Mouse (Mus musculus): ENCODE data around the gene Tom1. TPM values are rescaled to one million over a fixed set of nuclear protein-coding genes. Genes with fewer than 3 reads are reported as not detected.

Tom1 gene
- total RNA-seq (2015; ENCODE audit: low replicate concordance) = 11.7 and 14.8 TPM in 2 replicates
- 8.1 and 19.8 TPM in 2 replicates for total RNA-seq (2017; ENCODE audit: low replicate concordance)

DNA sequence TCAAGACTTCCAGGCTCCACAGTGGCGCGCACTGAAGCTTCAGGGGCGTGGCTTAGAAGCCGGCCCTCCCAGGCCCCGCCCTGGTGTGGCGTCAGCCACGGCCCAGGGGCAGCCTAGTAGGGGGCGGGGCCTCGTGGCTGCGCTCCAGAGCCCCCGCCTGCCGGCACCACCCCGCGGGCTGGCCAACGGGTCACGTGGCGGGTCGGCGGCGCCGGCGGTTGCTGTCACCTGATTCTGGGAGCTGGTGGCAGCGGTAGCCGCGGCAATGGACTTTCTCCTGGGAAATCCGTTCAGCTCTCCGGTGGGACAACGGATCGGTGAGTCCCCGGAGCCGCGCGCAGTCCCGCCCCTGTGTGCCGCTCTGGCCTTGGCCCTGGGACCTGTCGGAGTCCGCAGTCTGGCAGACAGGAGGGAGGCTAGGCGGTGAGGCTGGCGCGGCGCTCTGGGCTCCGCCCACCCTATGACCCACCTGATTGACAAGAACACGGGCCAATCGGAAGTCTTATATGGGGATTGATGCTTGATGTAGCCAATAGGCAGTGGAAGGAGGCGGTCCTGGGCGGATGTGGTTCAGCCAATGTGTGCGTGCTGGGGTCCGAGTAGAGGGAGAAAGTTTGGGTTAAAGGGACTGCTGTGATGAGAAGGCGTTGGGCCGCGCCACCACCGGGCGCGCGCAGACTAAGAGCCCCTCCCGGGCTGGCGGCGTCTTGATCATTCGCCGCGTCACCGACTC is at the start of gene Tom1:
Tom1 (plus strand) TSS at position 195 of the 733 bp plus-strand sequence.
- ATAC-seq (replicated peaks; ENCODE audit: low FRiP score, poor library complexity, severe bottlenecking) = peak; percentile 92

DNA sequence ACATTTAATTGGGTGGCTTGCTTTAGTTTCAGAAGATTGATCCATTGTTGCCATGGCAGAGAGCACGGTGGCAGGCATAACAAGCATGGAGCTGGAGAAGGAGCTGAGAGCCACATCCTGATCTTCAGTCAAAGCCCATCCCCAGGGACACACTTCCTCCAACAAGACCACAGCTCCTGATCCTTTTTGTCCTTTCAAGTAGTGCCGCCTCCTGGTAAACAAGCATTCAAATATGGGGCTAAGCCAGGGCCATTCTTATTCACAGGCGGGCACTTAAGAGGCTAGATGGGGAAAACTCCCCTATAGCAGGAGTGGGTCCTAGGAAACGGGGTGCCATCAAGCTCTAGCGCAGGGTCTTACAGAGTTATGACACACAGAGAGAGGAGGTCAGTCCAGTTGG is 46.1 kb upstream of the Tom1 start:
- ATAC-seq (replicated peaks; ENCODE audit: low FRiP score, poor library complexity, severe bottlenecking) = no peak

DNA sequence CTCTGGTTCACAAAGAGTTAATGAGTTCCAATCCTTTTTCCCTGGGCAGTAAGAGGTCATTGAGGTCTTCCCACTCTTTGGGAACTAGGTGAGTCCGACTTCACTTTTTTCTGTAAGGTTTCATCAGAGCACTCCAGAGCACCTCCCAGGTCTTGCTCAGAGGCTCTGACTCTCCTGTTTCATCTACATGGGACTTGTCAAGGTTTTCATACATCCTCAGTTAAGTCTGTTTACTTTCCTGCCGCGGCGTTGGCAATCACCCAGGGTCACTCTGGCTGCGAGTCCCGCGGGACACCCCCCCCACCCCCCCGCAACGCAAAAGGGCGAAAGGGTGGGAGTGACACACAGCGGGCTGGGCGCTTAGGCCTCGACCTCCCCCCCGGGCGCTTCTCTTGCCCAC is 43.5 kb upstream of the Tom1 start:
- no peak for ATAC-seq (replicated peaks; ENCODE audit: low FRiP score, poor library complexity, severe bottlenecking)

DNA sequence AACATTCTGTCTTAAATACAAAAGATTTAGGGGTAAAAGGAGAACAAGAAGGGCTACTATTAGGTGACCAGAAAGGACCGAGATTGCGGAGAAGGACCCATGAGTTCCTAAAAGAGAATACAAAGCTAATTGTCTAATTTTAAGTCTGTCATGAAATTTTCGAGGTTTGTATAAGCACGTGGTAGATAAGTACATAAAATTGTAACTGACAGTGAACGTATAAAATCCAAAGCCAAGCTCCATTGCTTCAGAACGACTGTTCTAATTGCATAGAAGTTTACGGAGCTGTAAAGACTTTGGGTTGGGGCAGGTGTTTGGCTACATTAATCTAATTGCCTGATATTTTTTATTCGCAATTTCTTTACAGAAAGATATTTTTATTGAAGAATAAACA is 40.4 kb upstream of the Tom1 start, which contains the start of gene Hmgxb4:
Hmgxb4 (plus strand) TSS at position 276 of the 394 bp plus-strand sequence.
- peak; percentile 20; the same call in 1 of the 2 replicates for ATAC-seq (replicated peaks; ENCODE audit: low FRiP score, poor library complexity, severe bottlenecking)

DNA sequence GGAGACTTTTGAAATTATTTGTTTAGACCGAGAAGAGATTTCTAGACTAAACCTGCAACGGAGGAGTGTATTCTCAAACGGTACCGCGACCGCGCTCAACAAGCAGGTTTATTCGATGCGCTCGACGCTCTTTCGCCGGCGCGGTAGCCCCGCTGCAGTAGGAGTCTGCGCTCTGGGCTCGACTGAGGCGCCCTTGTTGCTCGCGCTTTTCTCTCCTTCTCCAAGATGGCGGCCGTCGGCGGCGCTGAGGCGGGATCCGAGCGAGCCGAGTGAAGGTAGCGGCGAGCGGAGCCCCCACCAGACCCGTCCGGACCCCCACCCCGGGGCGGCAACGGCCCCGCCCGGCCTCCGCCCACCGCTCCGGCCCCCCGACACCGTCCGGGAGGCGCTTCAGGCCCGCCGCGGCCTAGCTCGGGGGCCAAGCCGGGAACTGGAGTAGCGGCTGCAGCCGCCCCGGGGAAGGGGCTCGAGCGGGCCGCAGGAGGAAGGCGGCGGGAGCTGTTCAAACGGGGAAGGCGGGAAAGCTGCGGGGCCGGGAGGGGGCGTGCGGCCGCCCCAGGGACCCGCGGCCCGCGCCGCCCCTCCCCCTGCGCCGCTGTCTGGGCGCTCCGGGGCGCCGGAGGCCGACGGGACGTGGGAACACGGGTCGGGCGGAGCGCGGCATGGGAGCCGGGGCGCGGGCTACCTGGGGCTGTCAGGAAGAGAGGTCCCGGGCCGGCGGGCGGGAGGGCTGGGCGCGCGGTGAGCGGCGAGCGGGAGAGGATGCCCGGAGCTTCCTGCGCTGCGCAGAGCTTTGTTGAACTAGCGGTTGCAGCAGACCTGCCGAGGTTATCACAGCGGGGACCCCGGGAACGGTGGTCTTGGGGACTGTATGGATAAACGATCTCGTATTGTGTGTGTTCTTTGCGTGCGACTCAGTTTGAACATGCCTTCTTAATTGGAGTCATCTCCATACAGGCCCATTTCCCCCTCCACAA is 39.7 kb upstream of the Tom1 start:
- ATAC-seq (replicated peaks; ENCODE audit: low FRiP score, poor library complexity, severe bottlenecking) = peak; percentile 98

DNA sequence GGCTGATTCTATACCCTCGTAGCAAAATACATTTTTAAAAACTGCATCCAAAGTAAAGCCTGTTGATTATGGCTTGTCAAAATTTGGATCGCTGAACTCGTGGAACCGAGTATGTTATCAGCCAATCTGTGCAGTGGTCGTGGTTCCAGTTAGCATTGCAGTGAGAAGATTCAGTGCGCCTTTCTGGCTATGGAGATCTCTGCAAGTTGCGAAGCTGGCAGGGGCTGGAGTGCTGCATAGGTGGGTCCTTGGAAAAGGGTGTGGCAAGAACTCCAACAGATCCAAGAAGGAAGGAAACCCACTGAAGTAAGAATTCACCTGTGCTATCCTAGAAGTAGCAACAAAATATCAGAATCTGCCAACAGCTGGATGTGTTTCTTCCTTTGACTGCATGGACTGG is 39.0 kb upstream of the Tom1 start:
- no peak for ATAC-seq (replicated peaks; ENCODE audit: low FRiP score, poor library complexity, severe bottlenecking)

DNA sequence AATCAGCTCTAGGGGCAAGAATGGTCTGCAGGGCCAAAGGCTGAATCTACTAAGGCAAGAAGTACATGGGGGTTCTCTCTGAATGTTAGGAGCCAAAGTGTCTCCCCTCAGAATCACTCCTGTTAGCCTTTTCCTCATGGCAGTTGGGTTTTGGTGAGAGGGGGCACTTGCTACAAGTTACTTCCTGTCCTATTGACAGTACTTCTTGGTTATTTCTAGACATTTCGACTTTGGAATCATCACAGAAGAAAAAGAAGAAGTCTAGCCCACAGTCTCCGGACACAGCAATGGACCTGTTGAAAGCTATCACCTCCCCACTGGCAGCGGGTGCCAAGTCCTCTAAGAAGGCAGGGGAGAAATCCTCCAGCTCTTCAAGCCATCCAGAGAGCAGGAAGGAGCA is 33.1 kb upstream of the Tom1 start:
- ATAC-seq (replicated peaks; ENCODE audit: low FRiP score, poor library complexity, severe bottlenecking) = no peak

DNA sequence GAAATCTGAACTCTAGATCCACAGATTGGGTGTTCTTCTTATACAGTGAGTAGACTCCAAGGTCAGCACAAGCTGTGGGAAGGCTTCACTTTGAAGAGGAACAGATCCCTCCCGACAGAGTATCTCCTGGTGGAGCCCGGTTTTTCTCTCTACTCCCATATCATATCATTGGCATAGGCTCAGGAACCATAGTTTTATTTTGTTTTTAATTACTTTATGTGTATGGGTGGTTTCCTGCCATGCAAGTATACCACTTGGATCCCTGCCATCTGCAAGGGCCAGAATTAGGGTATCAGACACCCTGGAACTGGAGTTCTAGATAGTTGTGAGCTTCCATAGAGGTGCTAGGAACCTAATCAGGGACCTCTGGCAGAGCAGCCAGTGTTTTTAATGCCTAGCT is 24.7 kb upstream of the Tom1 start:
- no peak for ATAC-seq (replicated peaks; ENCODE audit: low FRiP score, poor library complexity, severe bottlenecking)

DNA sequence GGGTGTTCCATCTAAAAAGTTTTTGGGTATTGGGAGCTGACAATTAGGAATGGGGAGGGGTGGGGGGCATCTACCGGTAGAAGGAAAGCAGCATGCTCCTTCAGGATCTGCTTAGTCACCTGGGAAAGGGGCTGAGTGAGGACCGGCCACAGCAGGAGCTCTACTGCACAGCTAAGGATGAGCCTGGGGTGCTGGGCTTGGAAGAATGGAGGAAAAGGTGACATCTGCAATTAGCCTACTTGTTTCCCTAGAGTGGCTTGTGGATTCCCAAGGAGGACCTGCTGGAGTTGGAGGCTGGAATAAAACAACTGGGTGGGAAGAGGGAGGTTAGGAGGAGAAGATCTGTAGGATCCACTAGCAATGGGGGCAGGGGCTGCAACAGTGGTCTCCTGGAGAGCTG is 19.9 kb upstream of the Tom1 start:
- ATAC-seq (replicated peaks; ENCODE audit: low FRiP score, poor library complexity, severe bottlenecking) = no peak

DNA sequence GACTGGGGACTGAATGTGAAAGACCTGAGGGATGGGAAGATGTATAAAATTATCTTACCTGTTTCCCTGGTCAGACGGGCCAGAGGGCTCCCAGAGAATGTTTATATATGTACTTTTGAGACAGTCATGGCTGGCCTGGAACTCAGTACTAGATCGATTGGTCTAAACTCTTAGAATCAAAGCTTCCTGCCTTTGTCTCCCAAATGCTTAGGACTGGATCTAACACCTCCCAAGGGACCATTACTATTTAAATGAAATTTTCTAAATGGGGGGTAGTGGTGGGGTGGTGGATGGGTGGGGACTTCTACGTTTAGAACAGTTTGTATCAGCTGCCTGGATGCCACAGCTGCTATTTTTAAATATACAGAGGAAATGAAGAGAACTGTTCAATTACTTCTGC is 19.5 kb upstream of the Tom1 start:
- no peak for ATAC-seq (replicated peaks; ENCODE audit: low FRiP score, poor library complexity, severe bottlenecking)

DNA sequence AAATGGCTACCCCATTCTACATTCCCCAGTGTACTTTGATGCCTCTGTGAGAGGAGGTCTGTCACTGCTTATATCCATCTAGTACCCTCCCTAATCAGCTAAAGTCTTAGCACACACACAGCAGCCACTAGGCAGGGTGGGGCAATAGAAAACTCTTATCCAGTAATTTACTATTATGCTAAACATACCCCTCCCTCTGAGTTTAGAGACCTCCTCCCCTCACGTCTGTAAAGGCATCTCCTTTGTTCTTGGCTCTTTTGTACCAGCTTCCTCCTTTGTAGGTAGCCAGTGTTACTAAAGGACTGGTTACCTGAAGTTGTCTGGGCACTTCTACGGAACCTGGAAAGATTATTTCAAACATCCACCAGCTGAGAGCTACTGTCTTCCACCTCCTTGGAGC is 17.5 kb upstream of the Tom1 start:
- no peak for ATAC-seq (replicated peaks; ENCODE audit: low FRiP score, poor library complexity, severe bottlenecking)

DNA sequence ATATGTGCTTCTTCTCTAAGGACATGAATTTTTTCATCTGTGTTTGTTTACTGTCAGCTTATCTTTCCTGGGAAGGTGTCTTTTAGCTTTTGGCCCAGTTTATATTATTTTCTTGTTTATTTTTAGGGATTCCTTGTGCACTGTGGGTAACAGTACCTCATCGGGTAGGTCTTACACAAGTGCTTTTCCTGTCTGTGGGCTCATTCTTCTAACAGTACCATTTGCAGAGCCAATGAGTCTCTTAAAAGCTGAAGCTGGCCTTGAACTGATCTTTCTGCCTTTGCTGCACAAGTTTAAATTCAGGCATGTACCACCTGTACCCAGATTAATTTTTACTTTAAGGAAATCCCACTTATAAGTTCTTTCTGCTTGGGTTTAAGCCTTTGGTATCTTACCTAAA is 17.1 kb upstream of the Tom1 start:
- ATAC-seq (replicated peaks; ENCODE audit: low FRiP score, poor library complexity, severe bottlenecking) = no peak

DNA sequence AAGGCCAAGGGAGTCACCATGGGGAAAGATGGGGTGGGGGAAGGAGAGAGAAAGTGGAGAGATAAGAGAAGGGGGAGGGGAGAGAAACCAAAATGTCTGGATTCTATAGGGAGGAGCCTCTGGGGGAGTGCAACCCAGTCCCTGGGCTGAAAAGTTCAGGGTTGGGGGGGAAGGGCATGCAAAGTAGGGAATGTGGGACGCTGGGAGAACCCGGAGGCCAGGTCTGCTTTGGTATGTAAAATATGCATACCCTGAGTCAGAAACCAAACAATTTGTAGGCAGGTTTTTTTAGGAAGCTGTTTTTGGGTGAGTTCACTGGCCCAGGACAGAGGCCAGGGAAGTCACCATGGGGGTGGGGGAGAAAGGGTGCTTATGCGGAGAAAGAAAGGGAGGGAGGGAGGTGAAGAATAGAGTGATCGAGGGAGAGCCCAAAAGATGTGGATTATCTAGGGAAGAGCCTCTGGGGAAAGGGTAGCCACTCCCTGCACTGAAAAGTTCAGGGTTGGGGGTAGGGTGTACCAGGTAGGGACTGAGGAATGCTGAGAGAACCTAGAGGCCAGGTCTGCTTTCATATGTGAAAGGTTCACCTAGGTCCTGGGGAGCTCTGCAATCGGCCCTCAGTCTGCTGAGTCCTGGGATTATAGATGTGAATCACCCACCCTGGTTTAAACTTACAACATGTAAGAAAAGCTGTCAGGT is 15.1 kb upstream of the Tom1 start:
- ATAC-seq (replicated peaks; ENCODE audit: low FRiP score, poor library complexity, severe bottlenecking) = no peak

DNA sequence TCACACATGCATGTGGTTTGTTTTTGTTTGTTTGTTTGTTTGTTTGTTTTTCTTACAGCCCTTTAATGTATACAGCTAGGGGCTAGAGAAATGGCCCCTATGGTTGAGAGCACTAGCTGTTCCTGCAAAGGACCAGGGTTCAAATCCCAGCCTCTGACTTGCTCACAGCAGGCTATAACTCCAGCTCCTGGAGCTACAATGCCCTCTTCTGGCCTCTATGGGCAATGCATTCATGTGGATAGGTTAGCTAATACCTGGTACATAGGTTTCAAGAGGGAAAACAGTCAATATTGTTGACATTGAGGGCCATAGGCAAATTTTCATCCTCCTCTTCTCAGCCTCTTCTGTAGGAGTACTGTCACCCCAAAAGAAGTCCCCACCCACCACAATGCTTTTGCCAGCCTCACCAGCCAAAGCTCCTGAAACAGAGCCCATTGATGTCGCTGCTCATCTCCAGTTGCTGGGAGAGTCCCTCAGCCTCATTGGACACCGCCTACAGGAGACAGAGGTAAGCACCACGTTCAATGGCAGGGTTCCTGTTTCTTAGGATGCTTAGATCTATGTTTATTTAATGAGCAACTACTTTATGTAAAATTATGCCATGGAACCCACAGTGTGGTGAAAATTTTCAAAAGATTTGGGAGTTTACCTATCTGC is 9.7 kb upstream of the Tom1 start:
- peak; percentile 81 for ATAC-seq (replicated peaks; ENCODE audit: low FRiP score, poor library complexity, severe bottlenecking)

DNA sequence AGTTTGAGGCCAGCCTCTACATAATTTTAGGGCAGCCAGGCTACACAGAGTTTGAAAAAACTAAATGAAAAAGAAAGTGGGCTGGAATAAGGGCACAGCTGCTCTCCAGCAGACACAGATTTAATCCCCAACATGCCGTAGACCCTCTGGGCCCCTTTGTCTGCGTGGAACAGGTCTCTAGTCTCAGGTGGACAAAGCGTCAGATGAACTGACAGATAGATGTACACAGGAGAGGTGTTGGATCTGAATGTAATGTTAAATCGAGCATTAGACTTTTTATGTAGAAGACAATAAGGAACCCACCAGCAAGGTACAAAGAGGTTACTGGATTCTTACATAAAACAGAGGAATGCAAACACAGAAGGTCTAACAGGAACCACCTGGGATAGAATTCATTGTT is 7.7 kb upstream of the Tom1 start:
- no peak for ATAC-seq (replicated peaks; ENCODE audit: low FRiP score, poor library complexity, severe bottlenecking)

DNA sequence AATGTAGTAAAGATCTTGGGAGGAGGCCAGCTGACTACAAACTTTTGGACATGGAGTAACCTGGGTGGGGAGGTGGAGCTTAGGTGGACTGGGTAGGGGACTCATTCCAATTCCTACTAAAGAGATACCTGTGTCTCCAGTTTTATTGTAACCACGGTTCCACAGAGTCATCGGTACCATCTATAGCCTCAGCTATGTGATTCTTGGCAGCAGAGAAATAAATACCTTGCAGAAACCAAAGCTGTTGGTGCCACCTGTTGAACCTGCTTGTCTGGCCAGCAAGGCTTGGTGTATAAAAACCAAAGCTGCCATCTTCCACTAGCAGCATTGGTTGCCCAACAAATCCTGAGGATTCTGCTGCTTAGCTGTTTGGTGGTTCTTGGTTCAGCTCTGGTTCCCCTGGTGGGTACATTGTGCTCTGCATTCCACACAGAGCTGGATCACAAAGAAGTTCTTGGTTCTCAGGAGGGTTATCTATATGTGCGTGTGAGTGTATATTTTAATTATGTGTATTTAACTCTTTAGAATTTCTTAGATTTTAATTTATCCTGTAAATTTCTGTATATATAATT is 3.0 kb upstream of the Tom1 start:
- ATAC-seq (replicated peaks; ENCODE audit: low FRiP score, poor library complexity, severe bottlenecking) = no peak

DNA sequence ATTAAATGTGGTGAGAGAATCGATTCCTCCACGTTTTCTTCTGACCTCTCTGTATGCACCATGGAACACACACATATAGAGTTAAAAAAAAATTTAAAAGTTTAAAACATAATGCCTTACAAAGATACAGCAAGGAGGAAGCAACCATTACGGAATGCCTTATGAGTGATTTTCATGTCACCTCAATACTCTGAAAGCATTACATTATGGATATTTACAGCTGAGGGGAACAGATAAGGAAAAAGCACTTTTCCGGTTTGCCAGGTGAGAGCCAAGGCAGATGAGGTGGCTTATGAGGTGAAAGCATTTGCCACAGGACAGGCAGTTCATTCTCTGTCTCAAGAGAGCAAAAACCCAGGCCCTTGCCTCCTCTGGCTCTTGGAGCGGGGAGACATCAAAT is 544 bp upstream of the Tom1 start:
- peak; percentile 20 for ATAC-seq (replicated peaks; ENCODE audit: low FRiP score, poor library complexity, severe bottlenecking)

DNA sequence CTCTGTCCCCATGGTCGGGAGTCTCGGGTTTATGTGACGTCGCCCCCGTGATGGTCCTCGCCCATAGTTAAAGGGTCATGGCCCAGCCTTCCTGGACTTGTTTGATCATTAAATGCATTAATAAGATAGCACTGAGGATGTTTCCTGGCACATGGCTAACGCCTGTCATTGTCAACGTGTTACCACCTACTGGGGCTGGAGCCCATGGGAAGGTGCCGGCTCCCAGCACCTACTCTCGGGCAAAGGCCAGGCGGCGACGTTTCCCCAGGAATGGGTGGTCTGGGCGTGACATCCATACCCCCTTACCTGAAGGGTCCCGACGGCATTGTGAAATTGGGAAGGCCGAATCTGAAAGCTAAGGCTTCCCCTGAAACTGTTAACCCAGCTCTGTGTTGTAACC is 780 bp downstream of the Tom1 start:
- peak; percentile 21 for ATAC-seq (replicated peaks; ENCODE audit: low FRiP score, poor library complexity, severe bottlenecking)

DNA sequence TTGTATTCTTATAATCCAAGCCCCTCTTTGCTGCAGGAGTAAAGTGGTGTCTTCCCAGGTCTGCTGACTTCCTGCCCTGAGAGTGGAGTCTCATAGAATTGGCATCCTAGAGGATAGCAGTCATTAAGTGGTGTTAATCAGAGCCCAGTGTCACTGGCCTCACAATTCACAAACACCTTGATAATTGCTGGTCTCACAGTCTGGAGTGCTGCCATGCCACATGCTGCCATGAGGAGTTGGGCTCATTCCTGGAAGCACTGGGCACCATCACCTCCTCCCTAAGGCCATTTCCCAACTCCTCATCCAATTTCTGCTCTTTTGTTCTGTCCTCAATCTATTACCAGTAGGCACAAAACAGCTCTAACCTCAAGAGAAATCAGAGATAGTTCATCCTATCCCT is 2.1 kb downstream of the Tom1 start:
- ATAC-seq (replicated peaks; ENCODE audit: low FRiP score, poor library complexity, severe bottlenecking) = no peak
